Mouse (Mus musculus) heart, postnatal 0 days (tissue): ENCODE results near the gene Exoc3l2. TPM values are rescaled to one million over a fixed set of nuclear protein-coding genes. Genes with fewer than 3 reads are reported as not detected.

ENCODE experiments used
- ATAC-seq: fragments of 200-750 bp; cut with Nextera tagmentation; 2 replicates; pipeline ENCODE4 v1.8.0; 2017; ENCODE audit warnings: low read depth, moderate number of reproducible peaks, moderate library complexity; ENCODE audit not compliant: insufficient read depth
- DNase-seq: peaks from one replicate; pipeline ENCODE4 v3.0.0-alpha.2; 2016; ENCODE audit warnings: low spot score
- H3K27ac ChIP-seq: fragments of 300-500 bp; sonication (generic); 2 replicates; pipeline ENCODE4 v1.5.1; 2014; ENCODE audit warnings: low read depth, mild to moderate bottlenecking
- H3K27me3 ChIP-seq: fragments of 300-500 bp; sonication (generic); 2 replicates; pipeline ENCODE4 v1.6.1; 2014; ENCODE audit warnings: low read length, mixed read lengths; ENCODE audit not compliant: control insufficient read depth, insufficient read depth
- H3K36me3 ChIP-seq: fragments of 300-500 bp; sonication (generic); replicated peaks from 2 replicates; pipeline ENCODE4 v1.6.1; 2014; ENCODE audit warnings: low read length, mixed read lengths; ENCODE audit not compliant: control insufficient read depth, insufficient read depth
- H3K4me1 ChIP-seq: fragments of 300-500 bp; sonication (generic); 2 replicates; pipeline ENCODE4 v1.6.1; 2014; ENCODE audit warnings: antibody characterized with exemption; ENCODE audit not compliant: control insufficient read depth, insufficient read depth
- H3K4me2 ChIP-seq: fragments of 300-500 bp; sonication (generic); 2 replicates; pipeline ENCODE4 v1.6.1; 2014; ENCODE audit warnings: low read depth, mild to moderate bottlenecking, low read length, moderate library complexity
- H3K4me3 ChIP-seq: fragments of 300-500 bp; sonication (generic); 2 replicates; pipeline ENCODE4 v1.5.1; 2014; ENCODE audit warnings: low read depth, low read length
- H3K9ac ChIP-seq: fragments of 300-500 bp; sonication (generic); replicated peaks from 2 replicates; pipeline ENCODE4 v1.6.1; 2014; ENCODE audit warnings: low read depth, low read length, mixed read lengths
- H3K9me3 ChIP-seq: fragments of 300-500 bp; sonication (generic); replicated peaks from 2 replicates; pipeline ENCODE4 v1.6.1; 2016; ENCODE audit warnings: low read length; ENCODE audit not compliant: control insufficient read depth
- CTCF ChIP-seq: IDR thresholded peaks from 2 replicates; pipeline ENCODE4 v1.5.1; 2016; ENCODE audit warnings: antibody characterized with exemption, control low read depth, low read depth
- EP300 ChIP-seq: IDR thresholded peaks from 2 replicates; pipeline ENCODE4 v1.6.1; 2016; ENCODE audit warnings: antibody characterized with exemption, low read depth
- WGBS: fragments of 180-500 bp; shearing (Covaris S2); extraction: QIAGEN DNeasy Blood & Tissue Kit; methylation state at CpG from one replicate; pipeline ENCODE4 v1.1.7; 2014; 5-methylcytosine and 5-hydroxymethylcytosine counted together
- polyA plus RNA-seq: library from polyadenylated mRNA; unstranded; fragments of >200 nt; fragmentation: Nextera tagmentation; extraction: Ambion mirVana; gene quantifications from 2 replicates; pipeline ENCODE4 v1.2.1, GENCODE M21; 2015
- total RNA-seq: library from RNA; depleted of rRNA; stranded (reverse); fragments of >200 nt; gene quantifications from 2 replicates; pipeline ENCODE4 v1.2.3, GENCODE M21; 2014; ENCODE audit warnings: low replicate concordance

Gene Exoc3l2
- total and polyA plus RNA-seq, 2 experiments from 2014 or later: 0.49 to 1.9 TPM

GRCm38 (mm10) chr7:19457414-19458071 lies 5.6 kb upstream of the Exoc3l2 start:
- H3K4me1 ChIP-seq: peaks cover 14% of the 10 kb centered on the region
- H3K27me3 ChIP-seq: 0 out of 2 replicates have a peak, but pooled peaks cover 1% of the 10 kb centered on the region
- H3K9me3 ChIP-seq: no peaks in the 10 kb centered on the region
- ATAC-seq: peak; percentile 1; the same call in 1 of the 2 replicates
- peak overlapping the region; percentile 79 for H3K4me3 ChIP-seq
- H3K4me2 ChIP-seq: peak overlapping the region; percentile 96
- TF ChIP-seq CTCF (no peak), EP300 (no peak)
- no peak for DNase-seq
- H3K36me3 ChIP-seq: no peaks in the 10 kb centered on the region; the same call in 1 of the 2 replicates
- WGBS: 10% methylated on average over 14 of the region's 14 CpGs
- peak overlapping the region; percentile 87 for H3K9ac ChIP-seq
- H3K27ac ChIP-seq: peak overlapping the region; percentile 69

GRCm38 (mm10) chr7:19458072-19458486 lies 5.1 kb upstream of the Exoc3l2 start:
- DNase-seq (peak; percentile 76), ATAC-seq (peak; percentile 75)
- Histone ChIP-seq H3K36me3 (no peaks in the 10 kb centered on the region; the same call in 1 of the 2 replicates), H3K4me3 (peak overlapping the region; percentile 79), H3K9me3 (no peaks in the 10 kb centered on the region), H3K4me1 (peaks cover 14% of the 10 kb centered on the region), H3K4me2 (peak overlapping the region; percentile 96), H3K27ac (peak overlapping the region; percentile 69), H3K27me3 (0 out of 2 replicates have a peak, but pooled peaks cover 3% of the 10 kb centered on the region), H3K9ac (peak overlapping the region; percentile 87)
- under 1% methylated on average over 28 of the region's 31 CpGs for WGBS
- TF ChIP-seq EP300 (no peak), CTCF (peak; percentile 39)

GRCm38 (mm10) chr7:19458591-19459111 lies 4.5 kb upstream of the Exoc3l2 start, which contains the start of gene Mark4:
Mark4 (minus strand) TSS chr7:19458821.
- peak within 1 kb of the TSS; percentile 69 for H3K27ac ChIP-seq
- no peaks in the 10 kb centered on the region; the same call in 1 of the 2 replicates for H3K36me3 ChIP-seq
- H3K4me3 ChIP-seq: peak within 1 kb of the TSS; percentile 79
- H3K27me3 ChIP-seq: 0 out of 2 replicates have a peak, but pooled peaks cover 3% of the 10 kb centered on the region
- ATAC-seq: peak; percentile 89
- H3K4me2 ChIP-seq: peak within 1 kb of the TSS; percentile 96
- WGBS: under 1% methylated on average over 31 of the region's 42 CpGs
- H3K4me1 ChIP-seq: peaks cover 14% of the 10 kb centered on the region
- DNase-seq: peak; percentile 86
- TF ChIP-seq CTCF: no peak
- no peak for TF ChIP-seq EP300
- no peaks in the 10 kb centered on the region for H3K9me3 ChIP-seq
- H3K9ac ChIP-seq: peak within 1 kb of the TSS; percentile 87

- ATAC-seq: no peak
- DNase-seq: no peak
- 15% methylated on average over 6 of the region's 6 CpGs for WGBS
Measured at GRCm38 (mm10) chr7:19459144-19459870, 3.8 kb upstream of the Exoc3l2 start.

GRCm38 (mm10) chr7:19460500-19460899 lies 2.6 kb upstream of the Exoc3l2 start:
- TF ChIP-seq CTCF (no peak), EP300 (no peak)
- no peak overlapping the region for H3K9ac ChIP-seq
- H3K9me3 ChIP-seq: no peaks in the 10 kb centered on the region
- H3K27me3 ChIP-seq: peaks cover 11% of the 10 kb centered on the region
- no peak overlapping the region for H3K4me3 ChIP-seq
- 87% methylated on average over 1 of the region's 1 CpGs for WGBS
- no peak overlapping the region for H3K4me2 ChIP-seq
- DNase-seq (no peak), ATAC-seq (no peak)
- no peaks in the 10 kb centered on the region for H3K36me3 ChIP-seq
- no peak overlapping the region for H3K27ac ChIP-seq
- H3K4me1 ChIP-seq: peaks cover 14% of the 10 kb centered on the region

More at GRCm38 (mm10) chr7:19459144-19459870, 3.8 kb upstream of the Exoc3l2 start:
- TF ChIP-seq EP300: no peak
- no peak for TF ChIP-seq CTCF
- 0 out of 2 replicates have a peak, but pooled peaks cover 3% of the 10 kb centered on the region for H3K27me3 ChIP-seq
- no peaks in the 10 kb centered on the region for H3K9me3 ChIP-seq
- peak overlapping the region; percentile 7; the same call in 1 of the 2 replicates for H3K27ac ChIP-seq
- H3K9ac ChIP-seq: peak overlapping the region; percentile 87
- no peaks in the 10 kb centered on the region for H3K36me3 ChIP-seq
- H3K4me1 ChIP-seq: peaks cover 14% of the 10 kb centered on the region
- H3K4me3 ChIP-seq: peak overlapping the region; percentile 79
- H3K4me2 ChIP-seq: peak overlapping the region; percentile 96
